Mouse (Mus musculus) urinary bladder, postnatal 4 days (tissue): ENCODE data around the gene Fgfr2.

Source experiments
- DNase-seq, 2 experiments: peaks; one replicate each; pipeline ENCODE4 v3.0.0; 2021 to 2022; ENCODE audit warnings: low spot score in 2 of 2

Gene Fgfr2

DNA sequence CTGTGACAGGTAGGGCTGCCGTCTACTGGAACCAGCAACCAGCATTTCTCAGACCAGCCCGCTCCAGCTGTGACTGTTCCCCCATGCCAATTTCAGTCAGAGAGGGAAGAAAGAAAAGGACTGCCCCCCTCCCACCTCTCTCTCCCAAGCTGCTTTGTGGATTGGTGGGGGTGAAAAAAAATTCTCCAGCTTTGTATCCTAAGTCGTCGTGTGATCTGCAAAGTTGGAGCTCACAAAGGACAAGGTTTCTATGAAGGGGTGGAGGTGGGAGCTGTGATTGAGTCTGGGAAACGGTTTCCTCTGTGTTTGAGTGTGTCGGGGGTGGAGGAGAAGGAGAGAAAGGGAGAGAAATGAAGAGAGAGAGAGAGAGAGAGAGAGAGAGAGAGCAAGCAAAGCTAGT is 1147.3 kb downstream of the Fgfr2 start:
- DNase-seq = no peak

DNA sequence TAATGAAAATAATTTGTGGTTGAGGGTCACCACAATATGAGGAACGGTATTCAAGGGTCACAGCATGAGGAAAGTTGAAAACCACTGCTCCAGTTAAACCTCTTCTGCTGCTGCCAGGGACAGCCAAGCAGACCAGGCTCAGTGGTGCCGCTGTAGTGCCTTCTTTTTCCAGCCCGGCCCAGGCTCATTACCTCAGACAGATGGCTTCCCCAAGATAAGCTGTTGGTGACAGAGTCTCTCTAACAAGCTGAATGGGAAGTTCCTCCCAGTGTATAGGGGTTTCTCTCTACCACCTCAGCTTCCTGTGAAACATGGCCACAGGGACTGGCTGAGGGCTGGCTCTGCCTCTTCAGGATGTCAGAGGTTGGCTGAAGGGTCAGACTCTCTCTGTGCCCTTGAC is 1152.9 kb downstream of the Fgfr2 start:
- no peak for DNase-seq

DNA sequence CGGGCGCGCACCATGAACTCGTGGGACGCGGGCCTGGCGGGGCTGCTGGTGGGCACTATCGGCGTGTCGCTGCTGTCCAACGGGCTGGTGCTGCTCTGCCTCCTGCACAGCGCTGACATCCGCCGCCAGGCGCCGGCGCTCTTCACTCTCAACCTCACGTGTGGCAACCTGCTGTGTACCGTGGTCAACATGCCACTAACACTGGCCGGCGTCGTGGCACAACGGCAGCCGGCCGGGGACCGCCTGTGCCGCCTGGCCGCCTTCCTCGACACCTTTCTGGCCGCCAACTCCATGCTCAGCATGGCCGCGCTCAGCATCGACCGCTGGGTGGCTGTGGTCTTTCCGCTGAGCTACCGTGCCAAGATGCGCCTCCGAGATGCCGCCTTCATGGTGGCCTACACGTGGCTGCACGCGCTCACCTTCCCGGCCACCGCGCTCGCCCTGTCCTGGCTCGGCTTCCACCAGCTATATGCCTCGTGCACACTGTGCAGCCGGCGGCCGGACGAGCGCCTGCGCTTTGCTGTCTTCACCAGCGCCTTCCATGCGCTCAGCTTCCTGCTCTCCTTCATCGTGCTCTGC is 1156.1 kb downstream of the Fgfr2 start:
- DNase-seq = no peak

GRCm38 (mm10) chr7:131966023-131966915 is 1156.9 kb downstream of the Fgfr2 start, which contains the start of gene Gpr26:
Gpr26 (plus strand) TSS chr7:131966460.
- DNase-seq = no peak

DNA sequence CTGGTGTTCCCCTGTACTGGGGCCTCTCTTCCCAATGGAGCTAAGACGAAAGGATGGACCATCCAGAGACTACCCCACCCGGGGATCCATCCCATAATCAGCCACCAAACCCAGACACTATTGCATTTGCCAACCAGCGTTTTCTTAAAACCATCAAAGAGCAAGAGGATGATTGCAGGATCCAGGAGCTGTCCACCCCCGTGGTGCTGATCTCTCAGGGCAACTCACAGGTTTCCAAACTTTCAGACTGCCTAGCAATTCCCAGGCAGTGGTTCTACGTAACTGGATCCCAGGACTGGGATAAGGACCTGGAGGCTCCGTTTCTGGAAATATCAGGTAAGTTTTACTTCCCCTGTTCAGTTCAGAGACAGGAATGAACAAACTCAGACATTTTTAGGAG is 1162.6 kb downstream of the Fgfr2 start:
- DNase-seq = peak in 1 of 2 experiments; percentile 70

- no peak for DNase-seq
Measured at GRCm38 (mm10) chr7:131958705-131959104, 1164.4 kb downstream of the Fgfr2 start.

DNA sequence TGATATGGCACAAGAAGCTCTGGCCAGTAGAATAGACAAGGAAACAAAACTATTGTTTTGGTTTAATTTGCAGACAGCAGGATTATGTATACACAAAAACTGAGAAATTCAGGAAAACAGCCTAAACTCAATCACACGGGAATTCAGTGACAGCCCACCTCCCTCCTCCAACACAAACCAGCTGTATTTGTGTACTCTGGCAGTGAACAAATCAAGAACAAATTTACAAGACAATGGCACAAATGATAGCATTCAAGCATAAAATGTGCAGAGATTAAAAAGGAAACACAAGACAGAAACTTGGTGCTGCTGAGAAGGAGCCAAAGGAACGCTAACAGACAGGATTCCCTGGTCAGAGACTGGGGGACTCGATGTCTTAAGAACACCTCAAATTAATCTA is 1169.7 kb downstream of the Fgfr2 start:
- DNase-seq = no peak

- DNase-seq = no peak
Measured at GRCm38 (mm10) chr7:131951131-131951530, 1172.0 kb downstream of the Fgfr2 start.

- DNase-seq = no peak
Measured at GRCm38 (mm10) chr7:131937611-131938010, 1185.5 kb downstream of the Fgfr2 start.

DNA sequence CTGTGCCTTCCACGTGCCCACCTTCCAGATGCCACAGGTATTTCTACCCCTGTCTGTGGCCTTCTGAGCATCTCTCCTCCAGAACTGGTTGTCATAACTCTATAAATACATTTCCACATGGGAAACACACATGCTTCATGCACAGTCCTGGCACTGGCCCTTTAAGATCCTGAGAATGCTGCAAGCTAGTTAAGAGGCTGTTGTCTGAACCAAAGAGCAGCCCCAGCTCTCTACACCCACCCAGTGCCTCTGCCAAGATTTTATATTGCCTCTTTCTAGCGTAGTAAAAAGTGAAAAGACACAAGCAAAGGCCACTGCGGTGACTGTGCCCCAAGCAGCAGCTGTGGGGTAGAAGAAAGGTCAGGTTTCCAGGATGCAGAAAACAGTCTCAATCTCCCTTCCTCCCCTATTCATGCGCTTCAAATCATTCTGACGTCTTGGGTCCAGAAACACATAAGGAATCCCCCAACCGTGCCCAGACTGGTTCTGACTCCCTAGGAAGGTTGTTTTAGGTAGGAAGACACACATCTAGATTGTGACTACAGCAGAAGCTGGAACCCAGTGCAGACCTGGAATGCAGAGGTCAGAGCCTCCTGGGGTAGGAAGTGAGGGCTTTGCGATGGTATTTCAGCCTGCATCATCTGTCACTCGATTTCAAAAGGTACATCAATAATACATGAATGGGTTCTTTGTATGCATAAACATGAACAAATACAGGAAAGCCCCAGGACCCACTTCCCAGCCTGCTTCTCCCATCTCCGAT is 1195.7 kb downstream of the Fgfr2 start:
- DNase-seq = no peak

DNA sequence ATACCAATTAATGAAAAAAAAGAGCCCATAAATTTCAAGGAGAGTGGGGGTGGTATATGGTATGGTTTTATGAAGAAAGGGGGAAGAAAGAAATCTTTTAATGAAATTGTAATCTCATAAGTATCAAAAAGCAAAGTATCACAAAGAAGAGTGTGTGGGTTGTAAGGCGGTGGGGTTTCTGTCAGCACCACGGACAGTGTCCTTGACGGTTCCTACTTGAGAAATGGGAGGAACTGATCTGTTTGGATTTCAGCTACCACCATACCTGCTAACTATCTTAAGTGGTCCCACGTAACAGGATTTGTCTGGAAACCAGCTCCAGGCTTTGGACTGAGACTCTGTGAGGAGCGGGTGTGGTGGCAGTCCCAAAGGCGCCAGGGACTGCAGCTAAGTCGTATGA is 1205.8 kb downstream of the Fgfr2 start:
- no peak for DNase-seq

DNA sequence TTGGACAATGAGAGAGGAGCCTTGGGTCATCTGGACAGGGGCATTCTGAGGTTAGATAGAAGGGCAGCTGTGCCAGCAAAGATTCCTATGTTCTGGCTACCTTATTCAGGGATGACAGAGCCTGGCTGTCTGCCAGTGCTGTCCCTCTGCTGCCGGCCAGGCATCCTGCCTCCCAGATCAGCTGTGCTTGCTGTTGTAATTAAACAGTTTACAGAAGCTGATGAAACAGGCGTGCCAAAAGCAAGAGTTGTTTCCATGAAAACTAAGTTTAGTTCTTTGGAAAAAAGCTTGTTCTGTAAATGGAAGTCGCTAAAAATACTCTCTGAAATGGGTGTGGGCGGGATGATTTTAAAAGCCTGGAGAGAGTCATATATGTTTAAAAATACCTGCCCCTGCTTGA is 1213.5 kb downstream of the Fgfr2 start:
- no peak for DNase-seq

DNA sequence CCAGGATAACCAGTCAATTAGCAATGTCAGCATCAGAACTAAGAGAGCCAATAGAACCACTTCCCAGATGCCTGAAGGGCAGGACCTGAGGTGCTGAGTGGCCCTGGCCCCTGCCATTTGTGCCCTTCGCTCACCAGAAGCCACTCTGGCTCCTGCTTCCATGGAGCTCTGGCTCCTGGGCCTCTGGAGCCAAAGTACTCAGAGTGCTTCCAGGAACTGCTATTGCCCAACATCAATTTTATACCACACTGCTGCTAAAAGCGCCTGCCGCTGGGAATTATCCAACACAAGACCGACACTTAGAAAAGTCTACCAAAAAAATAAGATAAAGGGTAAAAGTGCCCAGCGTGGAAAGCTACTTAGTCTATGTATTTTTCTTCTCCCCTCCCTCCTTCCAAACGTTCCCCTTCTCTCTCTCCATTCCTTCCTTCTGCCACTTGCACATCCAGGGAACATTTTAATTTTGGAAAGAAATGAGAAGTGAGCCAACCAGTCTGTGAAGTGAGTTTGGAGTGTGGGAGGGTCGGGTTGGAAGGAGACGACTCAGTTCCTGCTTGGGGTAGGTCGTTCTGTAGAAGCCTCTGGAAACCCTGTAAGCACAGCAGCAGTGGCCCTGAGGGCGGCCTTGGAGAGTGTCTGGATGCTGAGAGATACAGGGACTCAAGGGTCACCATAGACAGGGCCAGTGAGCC is 1216.5 kb downstream of the Fgfr2 start:
- DNase-seq = no peak

- peak; percentile 35 to 66 for DNase-seq
Measured at GRCm38 (mm10) chr7:131899356-131899755, 1223.8 kb downstream of the Fgfr2 start.

- no peak for DNase-seq
Measured at GRCm38 (mm10) chr7:131897282-131897681, 1225.9 kb downstream of the Fgfr2 start.

GRCm38 (mm10) chr7:131882824-131883223 is 1240.3 kb downstream of the Fgfr2 start:
- no peak for DNase-seq

DNA sequence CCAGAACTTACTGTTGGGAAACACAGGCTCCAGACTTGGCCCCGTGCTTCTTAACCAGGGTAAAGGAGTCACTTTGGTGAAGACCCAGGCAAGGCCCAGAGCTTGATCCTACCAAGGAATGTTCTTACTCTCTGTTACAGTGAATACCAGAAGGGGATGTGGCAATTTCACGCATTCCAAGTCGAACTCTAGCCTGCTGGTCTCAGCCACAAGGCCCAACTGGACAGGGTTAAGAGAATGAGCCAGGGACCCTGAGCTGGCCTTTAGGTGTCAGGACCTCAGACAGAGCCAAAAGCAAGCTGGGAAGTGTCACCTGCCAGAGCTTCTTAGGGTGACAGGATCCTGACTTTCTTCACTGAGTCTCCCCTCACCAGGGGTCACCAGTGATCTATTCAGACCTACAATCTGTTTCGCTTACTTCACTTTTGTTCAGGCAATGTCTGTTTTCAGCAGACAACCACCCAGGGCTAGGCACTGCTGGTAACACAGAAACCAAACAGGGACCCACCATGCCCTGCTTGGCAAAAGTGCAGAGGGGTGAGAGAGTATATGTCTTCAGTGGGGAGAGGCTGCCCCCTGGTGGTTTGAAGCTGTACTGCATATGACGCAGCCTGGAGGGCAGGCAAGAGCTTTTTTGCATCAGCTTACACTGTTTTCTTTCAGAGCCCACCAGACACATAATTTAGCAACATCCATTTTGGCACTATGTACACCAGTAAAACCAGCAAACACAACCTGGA is 1241.1 kb downstream of the Fgfr2 start:
- peak; percentile 44 to 85 for DNase-seq

- DNase-seq = no peak
Measured at GRCm38 (mm10) chr7:131880150-131880549, 1243.0 kb downstream of the Fgfr2 start.

DNA sequence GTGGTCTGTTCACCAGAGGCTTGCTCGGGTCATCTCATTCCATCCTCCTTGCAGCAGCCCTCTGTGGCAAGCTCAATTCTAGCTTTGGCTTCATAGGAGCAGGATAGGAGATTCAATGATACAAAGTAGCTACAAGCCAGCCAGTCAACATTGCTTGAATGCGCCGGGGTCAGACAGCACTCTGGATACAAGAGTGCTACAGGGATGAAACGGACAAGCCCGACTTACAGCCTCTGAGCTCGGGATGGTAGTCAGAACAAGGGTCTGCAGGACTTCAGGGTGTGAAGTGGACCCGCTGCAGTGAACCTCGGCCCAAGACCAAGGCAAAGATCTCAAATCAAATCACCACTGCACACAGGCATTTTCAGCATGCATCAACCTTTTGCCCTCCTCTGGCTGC is 1244.3 kb downstream of the Fgfr2 start:
- no peak for DNase-seq

GRCm38 (mm10) chr7:131861157-131861556 is 1262.0 kb downstream of the Fgfr2 start:
- no peak for DNase-seq

GRCm38 (mm10) chr7:131855641-131856040 is 1267.5 kb downstream of the Fgfr2 start:
- no peak for DNase-seq
